Mouse (Mus musculus) kidney, adult 2 months (tissue): Measurements from ENCODE around the gene Spag7. TPM values are rescaled to one million over a fixed set of nuclear protein-coding genes. Genes with fewer than 3 reads are reported as not detected.
A peak's percentile ranks its signal among the peaks of the same experiment; 100 is the strongest.

ENCODE experiments used
- DNase-seq: peaks from one replicate; pipeline ENCODE4 v3.0.0; 2021
- H3K27ac ChIP-seq: fragments of 200-500 bp; 2 replicates; pipeline ENCODE4 v1.5.1; 2012; ENCODE audit warnings: low read depth, low read length, control low read depth, inconsistent platforms; ENCODE audit not compliant: insufficient read depth
- H3K27me3 ChIP-seq: fragments of 200-500 bp; replicated peaks from 2 replicates; pipeline ENCODE4 v1.6.1; 2012; ENCODE audit warnings: mild to moderate bottlenecking, moderate library complexity, low read length, inconsistent platforms; ENCODE audit not compliant: control insufficient read depth, insufficient read depth
- H3K36me3 ChIP-seq: fragments of 200-500 bp; 2 replicates; pipeline ENCODE4 v1.6.1; 2012; ENCODE audit warnings: mild to moderate bottlenecking, moderate library complexity, low read length, inconsistent platforms; ENCODE audit not compliant: control insufficient read depth, insufficient read depth
- H3K4me1 ChIP-seq: fragments of 200-500 bp; 2 replicates; pipeline ENCODE4 v1.6.1; 2011; ENCODE audit warnings: low read length; ENCODE audit not compliant: control insufficient read depth, insufficient read depth
- H3K4me3 ChIP-seq: fragments of 200-500 bp; 2 replicates; pipeline ENCODE4 v1.5.1; 2011; ENCODE audit warnings: mild to moderate bottlenecking, low read depth, low read length, control low read depth; ENCODE audit not compliant: insufficient read depth
- CTCF ChIP-seq: fragments of 200-500 bp; conservative IDR thresholded peaks from 2 replicates; pipeline ENCODE4 v1.5.1; 2011; ENCODE audit warnings: low read depth, mild to moderate bottlenecking, control low read depth, low read length, moderate library complexity, mixed read lengths; ENCODE audit not compliant: insufficient read depth, insufficient read length
- POLR2A ChIP-seq: fragments of 200-500 bp; IDR thresholded peaks from one replicate; pipeline ENCODE4 v1.6.1; 2011; ENCODE audit warnings: low read depth, low read length, control low read depth
- WGBS: fragments of 180-500 bp; shearing (Covaris S2); methylation state at CpG from one replicate; pipeline ENCODE4 v1.1.7; 2018; 5-methylcytosine and 5-hydroxymethylcytosine counted together
- polyA plus RNA-seq: library from polyadenylated mRNA; depleted of rRNA; stranded (reverse); fragments of >200 nt; gene quantifications from 2 replicates; pipeline ENCODE4 v1.2.3, GENCODE M21; 2012

Spag7 gene
- polyA plus RNA-seq, 1 experiment, result 59.8 TPM

- H3K36me3 ChIP-seq, result peaks cover 6% of the 10 kb centered on the region
- 67% methylated on average over 6 of the region's 6 CpGs for WGBS
- H3K4me1 ChIP-seq, result peaks cover 9% of the 10 kb centered on the region; the same call in 1 of the 2 replicates
- no peak for TF ChIP-seq POLR2A
- TF ChIP-seq CTCF, result no peak
- no peak overlapping the region for H3K4me3 ChIP-seq
- 0 out of 2 replicates have a peak overlapping the region, but pooled peaks have one; percentile 11 for H3K27ac ChIP-seq
- no peak for DNase-seq
- no peaks in the 10 kb centered on the region for H3K27me3 ChIP-seq
These were observed 32.9 kb upstream of the Spag7 start for GRCm38 (mm10) chr11:70701984-70702733.

- H3K4me1 ChIP-seq, result peaks cover 9% of the 10 kb centered on the region; the same call in 1 of the 2 replicates
- peak overlapping the region; percentile 63 for H3K27ac ChIP-seq
- no peak for TF ChIP-seq CTCF
- no peak for TF ChIP-seq POLR2A
- WGBS, result 4% methylated on average over 10 of the region's 10 CpGs
- no peaks in the 10 kb centered on the region for H3K27me3 ChIP-seq
- peaks cover 3% of the 10 kb centered on the region for H3K36me3 ChIP-seq
- peak overlapping the region; percentile 70 for H3K4me3 ChIP-seq
- no peak for DNase-seq
These were observed 32.2 kb upstream of the Spag7 start for GRCm38 (mm10) chr11:70701221-70701955.

- H3K27ac ChIP-seq, result peak overlapping the region; percentile 63
- H3K4me1 ChIP-seq, result peaks cover 9% of the 10 kb centered on the region; the same call in 1 of the 2 replicates
- under 1% methylated on average over 34 of the region's 34 CpGs for WGBS
- DNase-seq, result peak; percentile 87
- H3K4me3 ChIP-seq, result peak overlapping the region; percentile 70
- H3K36me3 ChIP-seq, result peaks cover 3% of the 10 kb centered on the region
- H3K27me3 ChIP-seq, result no peaks in the 10 kb centered on the region
- no peak for TF ChIP-seq CTCF
- no peak for TF ChIP-seq POLR2A
These were observed 31.4 kb upstream of the Spag7 start for GRCm38 (mm10) chr11:70700613-70701012.

- no peaks in the 10 kb centered on the region; the same call in none of the 2 replicates for H3K36me3 ChIP-seq
- DNase-seq, result peak; percentile 97
These were observed 30.7 kb upstream of the Spag7 start, which contains the start of the genes Inca1 and Kif1c for GRCm38 (mm10) chr11:70699722-70700556. Gene Inca1, minus strand, starts transcription at chr11:70700155. Gene Kif1c, plus strand, starts transcription at chr11:70700548.

GRCm38 (mm10) chr11:70699051-70699450 is 29.8 kb upstream of the Spag7 start:
- no peak for DNase-seq
- no peak overlapping the region for H3K4me3 ChIP-seq
- TF ChIP-seq CTCF (no peak), POLR2A (no peak)
- H3K4me1 ChIP-seq, result peaks cover 9% of the 10 kb centered on the region; the same call in 1 of the 2 replicates
- 83% methylated on average over 2 of the region's 2 CpGs for WGBS
- H3K36me3 ChIP-seq, result no peaks in the 10 kb centered on the region
- no peaks in the 10 kb centered on the region for H3K27me3 ChIP-seq
- no peak overlapping the region for H3K27ac ChIP-seq

More at GRCm38 (mm10) chr11:70699722-70700556, 30.7 kb upstream of the Spag7 start, which contains the start of the genes Inca1 and Kif1c:
- H3K4me1 ChIP-seq, result peaks cover 9% of the 10 kb centered on the region; the same call in 1 of the 2 replicates
- no peaks in the 10 kb centered on the region for H3K27me3 ChIP-seq
- H3K4me3 ChIP-seq, result peak within 1 kb of the TSS; percentile 70
- 3% methylated on average over 69 of the region's 69 CpGs for WGBS
- TF ChIP-seq CTCF, result no peak
- TF ChIP-seq POLR2A, result peak; percentile 73
- peak within 1 kb of the TSS; percentile 99 for H3K27ac ChIP-seq

GRCm38 (mm10) chr11:70697376-70697775 is 28.2 kb upstream of the Spag7 start:
- H3K27me3 ChIP-seq, result no peaks in the 10 kb centered on the region
- WGBS, result 81% methylated on average over 3 of the region's 3 CpGs

More at GRCm38 (mm10) chr11:70697376-70697775, 28.2 kb upstream of the Spag7 start:
- H3K4me1 ChIP-seq, result peaks cover 9% of the 10 kb centered on the region; the same call in 1 of the 2 replicates
- TF ChIP-seq CTCF (0 out of 2 replicates have a peak, but pooled peaks have one; percentile 14), POLR2A (no peak)
- H3K4me3 ChIP-seq, result no peak overlapping the region
- H3K36me3 ChIP-seq, result no peaks in the 10 kb centered on the region
- no peak overlapping the region for H3K27ac ChIP-seq
- no peak for DNase-seq
